Mouse (Mus musculus) right cerebral cortex, postnatal 25 days (tissue): ENCODE data around the gene Plekha6.
A peak's percentile ranks its signal among the peaks of the same experiment; 100 is the strongest.

Source experiments
- DNase-seq: peaks from one replicate; pipeline ENCODE4 v3.0.0; 2022

The Plekha6 gene

GRCm38 (mm10) chr1:133280537-133280936 lies 116.5 kb downstream of the Plekha6 start:
- DNase-seq, result no peak

GRCm38 (mm10) chr1:133285907-133286306 lies 121.9 kb downstream of the Plekha6 start:
- no peak for DNase-seq

GRCm38 (mm10) chr1:133287051-133287450 lies 123.0 kb downstream of the Plekha6 start:
- DNase-seq, result peak; percentile 48

GRCm38 (mm10) chr1:133287880-133288279 lies 123.9 kb downstream of the Plekha6 start:
- no peak for DNase-seq

- no peak for DNase-seq
These were observed 127.9 kb downstream of the Plekha6 start for GRCm38 (mm10) chr1:133291888-133292287.

- DNase-seq, result no peak
These were observed 128.6 kb downstream of the Plekha6 start for GRCm38 (mm10) chr1:133292608-133293007.

GRCm38 (mm10) chr1:133296376-133296775 lies 132.4 kb downstream of the Plekha6 start:
- DNase-seq, result no peak

GRCm38 (mm10) chr1:133298816-133299215 lies 134.8 kb downstream of the Plekha6 start:
- DNase-seq, result peak; percentile 29

- DNase-seq, result no peak
These were observed 138.5 kb downstream of the Plekha6 start for GRCm38 (mm10) chr1:133302540-133302939.

- peak; percentile 78 for DNase-seq
These were observed 142.8 kb downstream of the Plekha6 start for GRCm38 (mm10) chr1:133306842-133307241.

- DNase-seq, result no peak
These were observed 143.3 kb downstream of the Plekha6 start for GRCm38 (mm10) chr1:133307318-133307717.

- no peak for DNase-seq
These were observed 145.8 kb downstream of the Plekha6 start, which contains the start of gene Golt1a for GRCm38 (mm10) chr1:133309652-133310267. Golt1a (plus strand) TSS chr1:133309800.

GRCm38 (mm10) chr1:133311240-133311639 lies 147.2 kb downstream of the Plekha6 start:
- no peak for DNase-seq

- peak; percentile 84 for DNase-seq
These were observed 147.9 kb downstream of the Plekha6 start for GRCm38 (mm10) chr1:133311946-133312345.

GRCm38 (mm10) chr1:133314364-133314763 lies 150.4 kb downstream of the Plekha6 start:
- DNase-seq, result no peak

- DNase-seq, result no peak
These were observed 151.8 kb downstream of the Plekha6 start for GRCm38 (mm10) chr1:133315775-133316174.

GRCm38 (mm10) chr1:133316577-133316976 lies 152.6 kb downstream of the Plekha6 start:
- DNase-seq, result no peak

- no peak for DNase-seq
These were observed 153.1 kb downstream of the Plekha6 start for GRCm38 (mm10) chr1:133317149-133317548.

GRCm38 (mm10) chr1:133321267-133321925 lies 157.4 kb downstream of the Plekha6 start, which contains the start of gene Kiss1:
Kiss1 (plus strand) TSS chr1:133321875.
- no peak for DNase-seq

- no peak for DNase-seq
These were observed 159.3 kb downstream of the Plekha6 start for GRCm38 (mm10) chr1:133323333-133323732.

- no peak for DNase-seq
These were observed 161.9 kb downstream of the Plekha6 start for GRCm38 (mm10) chr1:133325951-133326350.

GRCm38 (mm10) chr1:133327094-133327493 lies 163.1 kb downstream of the Plekha6 start:
- DNase-seq, result no peak

GRCm38 (mm10) chr1:133328299-133328795 lies 164.3 kb downstream of the Plekha6 start:
- no peak for DNase-seq
